Mouse (Mus musculus) forebrain, embryonic 16.5 days (tissue): ENCODE results near the gene Synpo2l. TPM values are rescaled to one million over a fixed set of nuclear protein-coding genes. Genes with fewer than 3 reads are reported as not detected.
A peak's percentile ranks its signal among the peaks of the same experiment; 100 is the strongest.
"Not testable (repeated sequence)": the region's sequence is repeated elsewhere in the genome, so short reads cannot be mapped to it uniquely, and the experiment has no call there.

ENCODE experiments used
- ATAC-seq: fragments of 200-750 bp; cut with Nextera tagmentation; 2 replicates; pipeline ENCODE4 v1.8.0; 2017; ENCODE audit warnings: mild to moderate bottlenecking, moderate library complexity
- H3K27ac ChIP-seq: fragments of 300-500 bp; sonication (generic); 2 replicates; pipeline ENCODE4 v1.5.1; 2014; ENCODE audit warnings: low read length, control low read depth
- H3K27me3 ChIP-seq: fragments of 300-500 bp; sonication (generic); replicated peaks from 2 replicates; pipeline ENCODE4 v1.6.1; 2014; ENCODE audit warnings: low read length; ENCODE audit not compliant: control insufficient read depth, insufficient read depth
- H3K36me3 ChIP-seq: fragments of 300-500 bp; sonication (generic); 2 replicates; pipeline ENCODE4 v1.6.1; 2014; ENCODE audit not compliant: control insufficient read depth, insufficient read depth
- H3K4me1 ChIP-seq: fragments of 300-500 bp; sonication (generic); replicated peaks from 2 replicates; pipeline ENCODE4 v1.6.1; 2014; ENCODE audit warnings: low read length; ENCODE audit not compliant: control insufficient read depth, insufficient read depth
- H3K4me2 ChIP-seq: fragments of 300-500 bp; sonication (generic); 2 replicates; pipeline ENCODE4 v1.6.1; 2014; ENCODE audit warnings: mild to moderate bottlenecking, low read length, control low read depth
- H3K4me3 ChIP-seq: fragments of 300-500 bp; sonication (generic); replicated peaks from 2 replicates; pipeline ENCODE4 v1.5.1; 2014; ENCODE audit warnings: mild to moderate bottlenecking, low read length, control low read depth
- H3K9ac ChIP-seq: fragments of 300-500 bp; sonication (generic); replicated peaks from 2 replicates; pipeline ENCODE4 v1.6.1; 2014; ENCODE audit warnings: low read depth, low read length, control low read depth
- H3K9me3 ChIP-seq: fragments of 300-500 bp; sonication (generic); 2 replicates; pipeline ENCODE4 v1.6.1; 2016; ENCODE audit warnings: low read length; ENCODE audit not compliant: control insufficient read depth
- WGBS: fragments of 180-500 bp; shearing (Covaris S2); extraction: QIAGEN DNeasy Blood & Tissue Kit; methylation state at CpG from one replicate; pipeline ENCODE4 v1.1.7; 2014; 5-methylcytosine and 5-hydroxymethylcytosine counted together
- polyA plus RNA-seq: library from polyadenylated mRNA; unstranded; fragments of >200 nt; fragmentation: Nextera tagmentation; extraction: Ambion mirVana; gene quantifications from 2 replicates; pipeline ENCODE4 v1.2.1, GENCODE M21; 2015

The Synpo2l gene
- 0.12 and 0.14 TPM in 2 replicates for polyA plus RNA-seq

- no peak within 1 kb of the TSS for H3K4me3 ChIP-seq
- no peaks in the 10 kb centered on the region for H3K9me3 ChIP-seq
- WGBS, result 86% methylated on average over 8 of the region's 8 CpGs
- no peak within 1 kb of the TSS for H3K4me2 ChIP-seq
- H3K4me1 ChIP-seq, result no peaks in the 10 kb centered on the region; the same call in 1 of the 2 replicates
- H3K27ac ChIP-seq, result no peak within 1 kb of the TSS
- no peak for ATAC-seq
- H3K9ac ChIP-seq, result no peak within 1 kb of the TSS
- no peaks in the 10 kb centered on the region for H3K36me3 ChIP-seq
- H3K27me3 ChIP-seq, result peaks cover 6% of the 10 kb centered on the region
Observed at GRCm38 (mm10) chr14:20668154-20668810, at the start of gene Synpo2l. Synpo2l (minus strand) TSS chr14:20668354.

- H3K4me3 ChIP-seq, result no peak overlapping the region
- H3K27me3 ChIP-seq, result no peaks in the 10 kb centered on the region
- no peaks in the 10 kb centered on the region for H3K9me3 ChIP-seq
- peaks cover 9% of the 10 kb centered on the region for H3K4me1 ChIP-seq
- no peak overlapping the region for H3K4me2 ChIP-seq
- no peak for ATAC-seq
- H3K9ac ChIP-seq, result no peak overlapping the region
- 81% methylated on average over 11 of the region's 11 CpGs for WGBS
- peaks cover 53% of the 10 kb centered on the region for H3K36me3 ChIP-seq
- no peak overlapping the region for H3K27ac ChIP-seq
Observed at GRCm38 (mm10) chr14:20713832-20714231, 45.7 kb upstream of the Synpo2l start.

- H3K36me3 ChIP-seq, result peaks cover 12% of the 10 kb centered on the region
- no peak for ATAC-seq
- H3K4me2 ChIP-seq, result peak overlapping the region; percentile 85
- peak overlapping the region; percentile 100 for H3K4me3 ChIP-seq
- H3K9ac ChIP-seq, result peak overlapping the region; percentile 99
- H3K4me1 ChIP-seq, result peaks cover 24% of the 10 kb centered on the region
- no peaks in the 10 kb centered on the region for H3K9me3 ChIP-seq
- peak overlapping the region; percentile 84 for H3K27ac ChIP-seq
- WGBS, result 4% methylated on average over 10 of the region's 10 CpGs
- no peaks in the 10 kb centered on the region for H3K27me3 ChIP-seq
Observed at GRCm38 (mm10) chr14:20708239-20708638, 40.1 kb upstream of the Synpo2l start.

- peak within 1 kb of the TSS; percentile 100 for H3K4me3 ChIP-seq
- no peaks in the 10 kb centered on the region for H3K27me3 ChIP-seq
- peak; percentile 93 for ATAC-seq
- H3K27ac ChIP-seq, result peak within 1 kb of the TSS; percentile 84
- peak within 1 kb of the TSS; percentile 85 for H3K4me2 ChIP-seq
- H3K9me3 ChIP-seq, result no peaks in the 10 kb centered on the region
- H3K9ac ChIP-seq, result peak within 1 kb of the TSS; percentile 99
- under 1% methylated on average over 80 of the region's 80 CpGs for WGBS
- peaks cover 6% of the 10 kb centered on the region; the same call in 1 of the 2 replicates for H3K36me3 ChIP-seq
- peaks cover 24% of the 10 kb centered on the region for H3K4me1 ChIP-seq
Observed at GRCm38 (mm10) chr14:20707201-20708190, 39.3 kb upstream of the Synpo2l start, which contains the start of gene Zswim8. Zswim8 (plus strand) TSS chr14:20707552.

- ATAC-seq, H3K27me3 ChIP-seq, H3K36me3 ChIP-seq, H3K9me3 ChIP-seq: not testable (repeated sequence)
- H3K4me1 ChIP-seq, result peaks cover 41% of the 10 kb centered on the region
- H3K27ac ChIP-seq, result peak overlapping the region; percentile 92
- WGBS, result 10% methylated on average over 8 of the region's 8 CpGs
- peak overlapping the region; percentile 82 for H3K4me3 ChIP-seq
- H3K9ac ChIP-seq, result peak overlapping the region; percentile 87
- H3K4me2 ChIP-seq, result peak overlapping the region; percentile 64
Observed at GRCm38 (mm10) chr14:20703461-20703860, 35.3 kb upstream of the Synpo2l start.

- Histone ChIP-seq H3K27ac (peak within 1 kb of the TSS; percentile 92), H3K9me3 (no peaks in the 10 kb centered on the region), H3K4me2 (peak within 1 kb of the TSS; percentile 64), H3K36me3 (no peaks in the 10 kb centered on the region), H3K4me1 (peaks cover 43% of the 10 kb centered on the region), H3K4me3 (peak within 1 kb of the TSS; percentile 82), H3K9ac (peak within 1 kb of the TSS; percentile 87), H3K27me3 (no peaks in the 10 kb centered on the region)
- ATAC-seq, result peak; percentile 64
- under 1% methylated on average over 61 of the region's 61 CpGs for WGBS
Observed at GRCm38 (mm10) chr14:20702741-20703381, 34.7 kb upstream of the Synpo2l start, which contains the start of gene Chchd1. Chchd1 (plus strand) TSS chr14:20703006.

GRCm38 (mm10) chr14:20702096-20702740 is 34.1 kb upstream of the Synpo2l start:
- peak overlapping the region; percentile 92 for H3K27ac ChIP-seq
- peak overlapping the region; percentile 64 for H3K4me2 ChIP-seq
- peaks cover 50% of the 10 kb centered on the region for H3K4me1 ChIP-seq
- no peaks in the 10 kb centered on the region for H3K36me3 ChIP-seq
- peak; percentile 26 for ATAC-seq
- peak overlapping the region; percentile 87 for H3K9ac ChIP-seq
- no peaks in the 10 kb centered on the region for H3K9me3 ChIP-seq
- no peaks in the 10 kb centered on the region for H3K27me3 ChIP-seq
- peak overlapping the region; percentile 82 for H3K4me3 ChIP-seq
- 13% methylated on average over 15 of the region's 15 CpGs for WGBS

GRCm38 (mm10) chr14:20701554-20701953 is 33.4 kb upstream of the Synpo2l start:
- 73% methylated on average over 8 of the region's 8 CpGs for WGBS
- H3K27me3 ChIP-seq, result no peaks in the 10 kb centered on the region
- no peak overlapping the region for H3K27ac ChIP-seq
- peaks cover 54% of the 10 kb centered on the region for H3K4me1 ChIP-seq
- H3K9ac ChIP-seq, result no peak overlapping the region; the same call in 1 of the 2 replicates
- no peak for ATAC-seq
- no peaks in the 10 kb centered on the region for H3K9me3 ChIP-seq
- peak overlapping the region; percentile 64 for H3K4me2 ChIP-seq
- H3K36me3 ChIP-seq, result no peaks in the 10 kb centered on the region
- peak overlapping the region; percentile 82; the same call in 1 of the 2 replicates for H3K4me3 ChIP-seq
